Mouse (Mus musculus) myocyte (in vitro differentiated cells): ENCODE measurements around the gene Pth1r.

ENCODE experiments used
- E2F4 ChIP-seq: IDR thresholded peaks from one replicate; pipeline ENCODE4 v1.6.1; 2011; ENCODE audit warnings: mild to moderate bottlenecking, control low read depth, moderate library complexity; ENCODE audit not compliant: insufficient read depth
- MYOD1 ChIP-seq, 3 experiments: IDR thresholded peaks; one replicate each; pipeline ENCODE4 v1.6.1; 2011; ENCODE audit warnings: control low read depth in 2 of 3, low read depth in 2 of 3, mild to moderate bottlenecking in 2 of 3, moderate library complexity in 1 of 3; ENCODE audit not compliant: insufficient read length in 2 of 3, control insufficient read depth in 1 of 3
- POLR2A ChIP-seq: IDR thresholded peaks from one replicate; pipeline ENCODE4 v1.6.1; 2011; ENCODE audit warnings: low read depth, mild to moderate bottlenecking, control low read depth, moderate library complexity; ENCODE audit not compliant: insufficient read length

DNA sequence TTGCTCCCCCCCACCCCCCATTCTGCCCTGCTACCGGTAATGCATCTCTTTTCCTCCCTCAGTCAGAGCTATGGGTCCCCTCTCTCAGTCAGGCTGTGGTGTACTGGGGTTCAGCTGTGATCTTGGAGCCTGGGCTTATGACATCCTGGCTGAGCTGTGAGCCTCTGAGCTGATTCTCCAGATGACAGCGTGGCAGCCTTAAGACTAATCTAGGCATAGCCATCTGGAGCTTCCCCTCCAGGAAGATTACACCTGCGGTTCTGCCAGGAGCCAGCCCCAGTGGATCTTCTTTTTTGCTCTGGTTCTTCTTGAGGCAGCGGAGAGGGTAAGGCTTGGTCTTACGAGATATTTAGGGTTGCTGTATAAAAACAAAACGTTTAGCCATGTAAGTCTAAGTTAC lies 34.9 kb downstream of the Pth1r start:
- no peak for TF ChIP-seq POLR2A
- TF ChIP-seq MYOD1 (IDR thresholded peaks at IDR 0.05; ENCODE audit: control insufficient read depth in 1 of 3, insufficient read length in 2 of 3, low read depth in 2 of 3), result no peak
- no peak for TF ChIP-seq E2F4
